Mouse (Mus musculus): ENCODE data around the gene Mphosph9.

GRCm38 (mm10) chr5:124221736-124222040, 106.1 kb downstream of the Mphosph9 start:
- TF ChIP-seq CTCF (IDR thresholded peaks at IDR 0.05; ENCODE audit: control insufficient read depth, insufficient read depth, low read length) = no peak
- no peak for TF ChIP-seq POLR2A (IDR thresholded peaks at IDR 0.05; ENCODE audit: borderline replicate concordance, control insufficient read depth, low read depth, low read length)

All from bone marrow, adult 2 months (tissue).